In the genomic region with DNA sequence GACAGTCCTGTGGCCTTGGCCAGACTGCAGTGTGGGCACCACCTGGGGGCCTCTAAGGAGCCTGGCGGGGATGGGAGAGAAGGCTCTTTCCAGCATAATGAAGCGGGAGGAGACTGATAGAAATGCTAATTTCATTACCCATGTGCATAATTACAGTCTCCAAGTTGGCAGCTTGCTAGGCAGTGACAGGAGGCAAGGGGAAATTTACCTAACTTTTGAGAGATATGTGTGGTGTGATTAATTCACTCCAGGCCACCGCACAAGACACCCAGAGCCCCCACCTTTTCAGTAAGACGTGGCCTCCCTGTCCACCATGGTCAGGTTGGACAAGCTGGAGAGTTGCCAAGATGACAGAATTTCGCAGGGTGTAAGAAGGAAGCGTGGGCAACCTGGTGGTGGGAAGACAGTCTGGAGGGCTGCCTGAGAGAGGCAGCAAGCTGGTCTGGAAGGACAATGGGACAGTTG, we compare ENCODE assay signal across 15 mouse cellular contexts. TPM values are rescaled to one million over a fixed set of nuclear protein-coding genes. Genes with fewer than 3 reads are reported as not detected.
DNase-seq lines count a peak whose midpoint lies in the region; ATAC-seq lines count a peak whose summit lies in the region.
"Had no signal": no experiment of that assay in that cellular context is flagged by ENCODE, and none has a peak within 500 bp of the region (broad histone marks: within the 10 kb centered on the region; RNA-seq: fewer than 3 reads in every experiment).

No protein-coding gene starts in this region.

- WGBS in forebrain, embryonic 16.5 days = 9% methylated on average over 6 of the region's 6 CpGs

- H3K36me3 ChIP-seq in forebrain, embryonic 16.5 days (ENCODE audit: control insufficient read depth, insufficient read depth) = no peaks in the 10 kb centered on the region
- H3K36me3 ChIP-seq: embryonic facial prominence, embryonic 15.5 days had no signal

- DNase-seq in right cerebral cortex, postnatal 14 days = peak; percentile 25
- no peak for DNase-seq in right cerebral cortex, postnatal 4 days
- peak; percentile 49 to 53 for DNase-seq in layer of hippocampus, postnatal 36 days
- DNase-seq in telencephalon, adult 2 months (ENCODE audit: low read depth, low spot score) = peak; percentile 40
- DNase-seq in c-Kit-positive CD71-positive TER-119-positive erythroid progenitor cells, embryonic 14.5 days (ENCODE audit: low spot score) = no peak
- DNase-seq: cerebellum, adult 11 months had no signal

- no peaks in the 10 kb centered on the region for H3K9me3 ChIP-seq in forebrain, embryonic 16.5 days (ENCODE audit: control insufficient read depth, low read length)
- H3K9me3 ChIP-seq: embryonic facial prominence, embryonic 15.5 days had no signal

- peak; percentile 68 for ATAC-seq in forebrain, embryonic 16.5 days
- no peak for ATAC-seq in monocyte, adult 5-6 weeks (replicated peaks; ENCODE audit: insufficient number of reproducible peaks, low FRiP score, low TSS enrichment, poor library complexity, severe bottlenecking)
- ATAC-seq: activated CD4-positive, CD25-positive, alpha-beta regulatory T cell, adult 4 months; inflammation-experienced regulatory T-cells, adult 6 months had no signal

- 0 out of 2 replicates have a peak overlapping the region, but pooled peaks have one; percentile 18 for H3K4me2 ChIP-seq in forebrain, embryonic 16.5 days (ENCODE audit: low read length)
- H3K4me2 ChIP-seq: embryonic facial prominence, embryonic 15.5 days had no signal

- peaks cover 64% of the 10 kb centered on the region for H3K4me1 ChIP-seq in forebrain, embryonic 16.5 days (replicated peaks; ENCODE audit: control insufficient read depth, insufficient read depth, low read length)

- 0 out of 2 replicates have a peak overlapping the region, but pooled peaks have one; percentile 24 for H3K9ac ChIP-seq in forebrain, embryonic 16.5 days (replicated peaks; ENCODE audit: low read depth, low read length)
- H3K9ac ChIP-seq: embryonic facial prominence, embryonic 15.5 days; liver, embryonic 14.5 days had no signal

- no peak overlapping the region for H3K4me3 ChIP-seq in forebrain, embryonic 16.5 days (replicated peaks; ENCODE audit: low read length)
- H3K4me3 ChIP-seq: embryonic facial prominence, embryonic 15.5 days had no signal

- H3K27me3 ChIP-seq in forebrain, embryonic 16.5 days (replicated peaks; ENCODE audit: control insufficient read depth, insufficient read depth, low read length) = no peaks in the 10 kb centered on the region
- H3K27me3 ChIP-seq: embryonic facial prominence, embryonic 15.5 days had no signal

- peak overlapping the region; percentile 88 for H3K27ac ChIP-seq in forebrain, embryonic 16.5 days (ENCODE audit: low read length)
- H3K27ac ChIP-seq: embryonic facial prominence, embryonic 15.5 days; liver, embryonic 14.5 days had no signal

RNA-seq across cellular contexts. Expression of gene Gm26897, which starts 55.8 kb away (rescaled TPM):
- not detected in 2 replicates for polyA plus RNA-seq in forebrain, embryonic 16.5 days (2015; fragmentation: Nextera tagmentation; extraction: Ambion mirVana)
- total RNA-seq in layer of hippocampus, postnatal 36 days (2021) = not detected
- total RNA-seq in monocyte, adult 5-6 weeks (2017) = not detected in 3 replicates
- total RNA-seq: heart, adult 8-10 months; left cerebral cortex, adult 18-20 months had no signal
- polyA plus RNA-seq: activated CD4-positive, CD25-positive, alpha-beta regulatory T cell, adult 4 months; embryonic facial prominence, embryonic 15.5 days; inflammation-experienced regulatory T-cells, adult 6 months; liver, embryonic 14.5 days; testis, adult 2 months had no signal

Comparison
In these comparisons a context has a peak if more than half of its experiments do, and no peak if none do; other contexts are left out.
1. DNase-seq: peak in right cerebral cortex, postnatal 14 days (single experiment), layer of hippocampus, postnatal 36 days (2 of 2) and telencephalon, adult 2 months (single experiment); none in right cerebral cortex, postnatal 4 days (single experiment) and c-Kit-positive CD71-positive TER-119-positive erythroid progenitor cells, embryonic 14.5 days (single experiment).